Mouse (Mus musculus) neural tube, embryonic 10.5 days (tissue): Measurements from ENCODE around the gene Ankrd9.

Source experiments
- DNase-seq: peaks from one replicate; pipeline ENCODE4 v3.0.0-alpha.2; 2017; ENCODE audit warnings: low spot score; ENCODE audit errors: extremely low spot score

Gene Ankrd9

GRCm38 (mm10) chr12:110990500-110990899 is 11.7 kb upstream of the Ankrd9 start:
- no peak for DNase-seq

DNA sequence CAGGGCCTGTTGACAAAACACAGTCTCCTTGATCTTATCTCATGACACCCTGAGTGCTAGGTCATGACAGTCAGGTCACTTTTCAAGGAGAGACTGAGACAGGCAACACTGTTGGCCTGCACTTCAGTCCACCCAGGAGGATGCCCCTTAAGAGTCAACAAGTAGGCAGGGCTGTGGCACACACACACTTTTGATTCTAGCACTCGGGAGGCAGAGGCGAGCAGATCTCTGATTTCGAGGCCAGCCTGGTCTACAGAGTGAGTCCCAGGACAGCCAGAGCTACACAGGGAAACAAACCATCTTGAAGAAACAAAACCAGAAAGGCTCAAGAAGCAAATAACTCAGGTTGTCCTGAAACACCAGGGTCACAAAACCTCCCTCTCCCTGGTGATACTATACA is 10.6 kb upstream of the Ankrd9 start:
- DNase-seq, result no peak

- no peak for DNase-seq
These were observed 7.9 kb upstream of the Ankrd9 start for GRCm38 (mm10) chr12:110986536-110987425.

DNA sequence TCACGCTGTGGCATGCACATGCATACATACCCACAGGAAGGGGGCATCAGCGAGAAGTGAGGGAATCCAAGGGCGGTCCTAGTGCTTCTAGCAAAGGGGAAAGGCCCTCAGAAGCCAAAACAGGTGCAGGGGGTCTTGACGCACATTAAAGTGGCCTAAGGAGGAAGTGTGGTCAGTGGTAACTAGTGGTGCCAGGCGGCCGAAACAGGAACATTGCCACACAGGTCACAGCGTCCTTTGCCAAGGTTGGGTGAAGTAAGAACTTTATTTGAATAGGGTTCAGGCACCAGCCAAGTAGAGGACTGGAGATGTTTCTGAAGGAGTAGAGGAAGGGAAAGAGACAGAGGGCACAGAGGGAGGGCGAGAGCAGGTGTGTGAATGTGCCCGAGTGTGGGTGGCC is 6.3 kb upstream of the Ankrd9 start:
- no peak for DNase-seq

DNA sequence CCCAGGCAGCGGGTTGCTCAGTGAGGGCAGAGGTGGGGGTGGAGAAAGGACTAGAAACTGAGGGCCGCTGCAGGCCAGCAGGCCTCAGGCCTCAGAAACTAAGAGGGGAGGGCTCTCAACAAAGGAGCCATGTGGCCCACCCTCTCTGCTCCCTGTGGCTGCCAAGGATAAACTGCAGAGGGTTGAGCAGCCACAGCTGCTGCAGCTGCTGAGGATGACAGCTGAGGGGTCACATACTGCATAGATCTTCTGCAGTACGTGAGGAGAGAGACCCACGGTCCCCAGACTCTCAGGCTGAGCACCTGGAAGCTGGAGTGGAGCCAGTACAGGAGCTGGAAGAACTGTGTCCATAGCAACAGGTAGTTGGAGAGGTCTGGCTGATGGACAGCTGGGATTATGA is 5.8 kb upstream of the Ankrd9 start:
- DNase-seq, result no peak

- DNase-seq, result no peak
These were observed 4.9 kb upstream of the Ankrd9 start for GRCm38 (mm10) chr12:110983714-110984113.

GRCm38 (mm10) chr12:110983083-110983482 is 4.2 kb upstream of the Ankrd9 start:
- DNase-seq, result no peak

DNA sequence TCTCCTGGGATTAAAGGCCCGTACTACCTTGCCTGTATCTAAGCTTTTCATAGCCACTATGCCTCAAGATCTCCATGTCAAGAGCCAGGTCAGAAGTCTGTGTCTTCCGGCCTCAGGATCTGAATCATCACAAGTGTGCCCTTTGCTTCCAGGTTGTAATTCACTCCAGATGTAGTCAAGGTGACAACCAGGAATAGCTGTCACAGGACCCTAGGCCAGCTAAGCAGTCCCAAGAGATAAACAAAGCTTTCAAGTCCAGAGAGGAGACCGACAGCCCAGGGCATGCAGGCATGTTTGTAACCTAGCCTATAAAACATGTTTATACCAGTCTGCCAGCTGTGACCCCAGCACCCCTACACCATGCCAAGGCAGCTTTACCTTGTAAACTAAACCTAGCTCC is 2.9 kb upstream of the Ankrd9 start:
- DNase-seq, result no peak

GRCm38 (mm10) chr12:110979808-110980207 is 968 bp upstream of the Ankrd9 start:
- DNase-seq, result no peak

DNA sequence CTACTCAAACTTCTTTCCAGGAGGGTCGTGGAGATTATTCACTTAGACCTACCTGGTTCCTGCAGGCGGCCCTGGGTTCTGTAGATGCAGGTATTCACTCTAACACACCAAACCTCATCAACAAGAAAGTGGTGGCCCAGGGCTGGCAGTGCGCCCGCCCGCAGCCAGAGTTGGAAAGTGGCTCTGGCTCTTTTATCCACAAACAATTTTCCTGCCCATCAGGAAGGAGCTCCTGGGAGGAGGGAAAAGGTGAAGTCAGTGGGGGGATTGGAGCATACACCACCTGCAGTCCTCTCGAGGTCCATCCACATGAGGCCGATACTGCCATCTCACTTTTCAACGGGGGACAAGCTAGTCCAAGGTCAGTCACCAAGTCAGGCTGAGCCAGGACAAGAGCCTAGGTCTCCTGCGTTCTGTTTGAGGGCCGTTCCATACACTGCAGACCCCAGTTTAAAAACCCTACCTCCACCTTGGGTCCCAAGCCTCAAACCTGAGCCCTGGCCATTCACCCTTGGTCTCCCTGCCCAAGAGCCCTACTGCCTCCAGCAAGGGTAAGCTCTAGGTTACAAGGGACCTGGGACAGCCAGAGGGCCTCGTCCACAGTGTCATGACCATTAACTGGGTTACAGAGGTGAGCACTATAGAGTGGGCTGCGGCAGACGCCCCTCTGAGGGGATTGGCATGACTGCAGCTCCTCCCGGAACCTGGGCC is 789 bp downstream of the Ankrd9 start:
- no peak for DNase-seq

- no peak for DNase-seq
These were observed 1.5 kb downstream of the Ankrd9 start for GRCm38 (mm10) chr12:110977345-110977733.

DNA sequence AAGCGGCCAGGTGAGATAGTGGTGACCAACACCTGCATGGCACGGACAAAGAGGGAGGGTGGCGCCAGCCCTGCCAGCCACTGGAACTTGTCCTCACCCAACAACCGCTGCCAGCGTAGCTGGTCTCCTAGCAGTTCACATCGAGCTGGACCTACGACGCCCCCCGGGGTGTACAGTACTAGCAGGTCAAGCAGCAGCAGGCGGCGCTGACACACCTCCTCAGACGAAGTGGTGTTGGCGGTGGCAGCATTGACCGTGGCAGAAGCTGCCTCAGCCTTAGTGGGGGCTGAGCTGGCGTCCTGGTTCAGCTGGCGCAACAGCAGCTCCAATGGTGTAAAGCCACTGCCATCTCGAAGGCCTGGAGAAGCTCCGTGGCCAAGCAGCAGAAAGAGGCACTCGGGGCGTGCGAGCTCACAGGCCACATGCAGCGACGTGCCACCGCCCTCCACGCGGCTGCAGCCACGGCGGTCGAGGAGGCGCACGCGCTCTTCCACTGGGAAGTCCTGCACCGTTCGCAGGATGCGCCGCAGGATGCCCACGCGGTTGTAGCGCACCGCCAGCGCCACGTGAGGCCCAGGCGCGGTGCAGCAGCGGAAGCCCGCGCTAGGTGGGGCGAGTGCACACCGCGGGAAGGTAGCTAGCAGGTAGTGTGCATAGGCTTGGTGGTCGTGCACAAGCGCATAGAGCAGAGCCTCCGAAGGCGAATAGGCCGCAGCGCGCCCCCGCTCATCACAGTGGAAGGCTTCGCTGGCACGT is 2.1 kb downstream of the Ankrd9 start:
- no peak for DNase-seq

- DNase-seq, result no peak
These were observed 2.9 kb downstream of the Ankrd9 start for GRCm38 (mm10) chr12:110975838-110976468.

GRCm38 (mm10) chr12:110975385-110975784 is 3.5 kb downstream of the Ankrd9 start:
- DNase-seq, result no peak

- DNase-seq, result no peak
These were observed 4.1 kb downstream of the Ankrd9 start for GRCm38 (mm10) chr12:110974726-110975125.

GRCm38 (mm10) chr12:110974295-110974694 is 4.5 kb downstream of the Ankrd9 start:
- DNase-seq, result no peak

GRCm38 (mm10) chr12:110973829-110974228 is 5.0 kb downstream of the Ankrd9 start:
- no peak for DNase-seq

DNA sequence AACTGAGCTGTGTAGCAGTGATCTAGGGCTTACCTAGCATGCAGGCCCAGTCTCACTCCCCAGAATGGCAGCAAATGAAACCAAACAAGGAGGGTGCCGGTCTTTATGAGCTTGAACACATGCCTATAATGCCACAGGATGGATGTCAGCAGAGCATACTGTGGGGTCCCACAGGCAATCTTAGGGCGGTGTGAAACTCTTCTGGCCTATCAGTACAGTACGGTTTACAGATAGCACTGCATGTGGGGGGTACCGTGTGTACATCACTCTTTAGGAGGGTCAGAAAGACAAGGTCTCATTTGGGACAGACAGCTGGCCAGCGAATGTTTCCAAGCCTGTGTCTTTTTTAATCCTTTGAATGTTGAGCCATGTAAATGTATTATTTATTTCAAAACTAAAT is 6.9 kb downstream of the Ankrd9 start:
- DNase-seq, result no peak

- no peak for DNase-seq
These were observed 8.4 kb downstream of the Ankrd9 start for GRCm38 (mm10) chr12:110970408-110970807.

GRCm38 (mm10) chr12:110967146-110967545 is 11.7 kb downstream of the Ankrd9 start:
- DNase-seq, result no peak

GRCm38 (mm10) chr12:110966079-110966478 is 12.8 kb downstream of the Ankrd9 start:
- no peak for DNase-seq
